Mouse (Mus musculus) frontal cortex, postnatal 25 days (tissue): ENCODE data around the gene Nbl1.
A peak's percentile ranks its signal among the peaks of the same experiment; 100 is the strongest.

ENCODE experiments used
- DNase-seq, 2 experiments: peaks; one replicate each; pipeline ENCODE4 v3.0.0; 2022; ENCODE audit warnings: low spot score in 2 of 2

Gene Nbl1

GRCm38 (mm10) chr4:139100326-139100725 lies 7.5 kb upstream of the Nbl1 start:
- no peak for DNase-seq

- DNase-seq: no peak
Measured at GRCm38 (mm10) chr4:139096201-139096600, 3.4 kb upstream of the Nbl1 start.

DNA sequence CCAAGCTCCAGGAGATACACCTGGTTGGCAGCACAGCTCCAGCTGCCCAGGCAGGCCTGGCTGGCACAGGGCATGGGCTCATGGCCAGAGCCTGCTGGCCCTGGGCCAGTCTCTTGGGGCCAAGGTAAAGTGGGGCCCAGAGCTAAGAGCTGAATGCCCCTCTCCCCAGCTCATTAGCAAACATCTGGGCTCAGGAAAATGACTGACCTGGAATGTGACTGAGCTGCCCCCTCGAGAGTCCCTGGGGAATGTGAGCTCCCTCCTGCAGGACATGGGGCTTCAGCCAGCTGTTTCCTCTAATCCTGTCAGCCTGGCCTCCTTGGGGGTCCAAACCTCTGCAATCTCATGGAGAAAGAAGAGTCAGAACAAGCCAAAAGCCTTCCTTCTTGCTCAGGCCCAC lies 2.6 kb upstream of the Nbl1 start:
- DNase-seq: no peak

- DNase-seq: no peak
Measured at GRCm38 (mm10) chr4:139093196-139093530, 370 bp upstream of the Nbl1 start.

DNA sequence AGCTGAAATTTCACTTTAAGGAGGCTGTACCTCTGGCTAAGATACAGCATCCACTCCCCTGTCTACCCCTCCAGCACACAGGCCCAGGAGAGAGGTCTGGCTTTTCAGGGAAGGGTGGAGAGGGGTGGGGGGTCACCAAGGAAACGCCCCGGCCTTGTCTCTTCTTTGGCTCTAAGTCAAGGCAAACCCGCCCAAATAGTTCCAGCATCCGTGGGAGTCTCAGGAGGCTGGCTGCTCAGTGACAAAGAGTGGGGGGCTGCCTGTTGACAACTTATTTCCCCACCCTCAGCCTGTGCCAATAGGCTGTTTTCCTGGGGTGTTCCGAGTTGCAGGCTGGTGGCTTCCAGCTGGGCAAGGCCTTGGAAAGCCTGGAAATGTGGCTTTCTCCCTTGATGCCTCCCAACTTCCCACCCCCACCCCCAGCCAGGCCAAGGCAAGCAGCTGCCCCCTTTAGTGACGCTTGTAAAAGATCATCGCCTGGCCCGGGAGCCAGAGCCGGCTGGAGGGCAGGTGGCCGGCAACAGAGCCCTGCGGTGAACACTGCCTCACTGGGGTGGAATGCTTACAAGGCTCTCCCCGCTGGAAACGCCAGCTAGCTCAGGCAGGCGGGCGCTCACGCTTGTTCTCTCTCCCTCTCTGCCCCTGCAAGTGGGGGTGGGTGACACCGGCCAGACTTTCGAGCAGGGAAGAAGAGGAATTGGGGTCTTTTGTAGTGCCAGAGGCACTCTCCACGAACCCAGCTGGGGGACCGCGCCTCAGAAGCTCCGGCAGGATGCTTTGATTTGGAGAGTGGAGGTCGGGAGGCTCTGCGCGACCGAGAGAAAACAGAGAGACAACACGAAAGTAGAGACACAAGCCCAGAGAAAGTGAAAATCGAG lies 1.1 kb downstream of the Nbl1 start:
- no peak for DNase-seq

DNA sequence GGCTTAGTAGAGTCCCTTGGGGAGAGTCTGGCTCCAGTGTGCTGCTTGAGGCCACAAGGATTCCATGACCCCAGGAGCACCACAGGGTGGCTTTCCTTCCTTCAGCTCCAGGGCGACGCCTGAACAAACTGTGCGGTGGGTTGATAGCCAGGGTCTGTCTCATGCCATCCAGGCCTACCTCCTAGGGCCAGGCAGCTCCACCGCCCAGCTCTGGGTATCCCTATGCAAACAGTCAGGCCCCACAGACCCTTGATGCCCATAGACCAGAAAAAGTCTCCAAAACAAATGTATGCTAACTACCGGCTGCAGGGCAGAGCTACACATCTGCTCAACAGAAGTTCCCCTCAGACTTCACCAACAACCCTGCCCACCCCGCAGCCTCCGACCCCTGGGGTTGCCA lies 1.7 kb downstream of the Nbl1 start:
- no peak for DNase-seq

GRCm38 (mm10) chr4:139090303-139090940 lies 2.4 kb downstream of the Nbl1 start:
- DNase-seq: no peak

DNA sequence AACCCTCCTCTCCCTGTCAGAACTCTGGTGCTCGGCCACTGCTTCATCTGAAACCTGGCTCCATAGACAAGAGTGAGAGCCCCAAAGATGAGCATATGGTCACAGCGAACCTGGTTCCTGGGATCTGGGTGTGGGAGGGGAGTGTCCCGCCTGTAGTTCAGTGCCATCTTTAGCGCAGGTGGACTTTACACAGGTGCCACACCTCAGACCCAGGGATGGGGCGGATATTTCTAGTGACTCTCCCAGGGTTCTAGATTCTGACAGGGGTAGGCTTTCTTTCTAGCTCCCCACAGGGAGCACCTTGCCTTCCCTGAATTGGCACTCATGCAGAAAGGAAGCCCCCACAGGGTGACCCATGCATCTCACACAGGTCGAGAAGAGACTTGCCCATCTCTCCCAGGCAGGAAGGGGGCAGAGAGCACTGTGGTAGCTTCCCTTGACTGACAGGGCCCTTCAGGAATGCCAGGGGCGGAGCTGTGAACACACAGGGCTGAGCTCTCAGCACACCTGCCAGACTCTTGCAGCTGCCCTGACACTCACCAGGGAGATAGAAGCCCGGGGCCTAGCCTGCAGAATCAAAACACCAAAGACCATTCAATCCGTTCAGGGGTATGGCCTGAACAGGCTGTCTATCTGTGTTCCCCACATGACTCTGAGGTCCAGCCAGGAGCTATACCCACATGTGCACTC lies 3.7 kb downstream of the Nbl1 start:
- no peak for DNase-seq

DNA sequence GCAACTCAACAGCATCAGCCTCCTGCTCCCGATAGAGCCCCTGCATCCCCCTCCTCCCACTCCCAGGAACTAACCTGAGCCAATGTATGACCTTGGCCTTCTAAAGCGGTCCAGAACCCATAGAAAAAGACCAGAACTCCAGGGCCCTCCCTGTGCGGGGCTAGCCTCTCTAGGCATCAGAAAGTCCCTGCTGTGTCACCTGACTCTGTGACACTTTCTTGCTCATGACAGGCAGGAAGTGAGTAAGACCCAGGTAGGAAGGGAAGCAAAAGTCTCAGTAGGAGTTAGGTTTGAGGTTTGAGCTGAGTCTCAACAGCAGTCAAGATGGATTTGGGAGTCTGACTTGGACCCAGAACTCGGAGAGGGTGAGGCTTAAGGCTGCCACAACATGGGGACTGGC lies 5.8 kb downstream of the Nbl1 start:
- DNase-seq: no peak

DNA sequence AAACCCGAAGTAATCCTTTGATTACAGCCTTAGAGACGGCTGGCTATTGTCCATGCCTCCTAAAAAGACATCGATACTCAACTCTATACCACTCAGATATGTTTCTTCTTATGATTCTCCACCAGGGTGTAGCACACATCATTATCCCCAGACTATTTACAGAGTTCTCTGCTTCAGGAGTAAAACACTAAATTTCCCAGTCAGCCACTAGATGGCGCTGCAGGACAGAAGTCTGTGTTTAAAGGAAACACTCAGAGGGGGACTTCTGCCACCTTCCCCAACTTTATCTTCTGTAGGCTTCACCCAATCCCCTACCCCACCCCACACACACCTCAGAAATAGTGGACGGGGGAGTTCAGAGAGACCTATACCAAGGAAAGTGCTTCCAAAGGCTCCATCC lies 6.8 kb downstream of the Nbl1 start:
- DNase-seq: peak; percentile 75 to 84

- DNase-seq: no peak
Measured at GRCm38 (mm10) chr4:139085337-139085736, 7.5 kb downstream of the Nbl1 start.

DNA sequence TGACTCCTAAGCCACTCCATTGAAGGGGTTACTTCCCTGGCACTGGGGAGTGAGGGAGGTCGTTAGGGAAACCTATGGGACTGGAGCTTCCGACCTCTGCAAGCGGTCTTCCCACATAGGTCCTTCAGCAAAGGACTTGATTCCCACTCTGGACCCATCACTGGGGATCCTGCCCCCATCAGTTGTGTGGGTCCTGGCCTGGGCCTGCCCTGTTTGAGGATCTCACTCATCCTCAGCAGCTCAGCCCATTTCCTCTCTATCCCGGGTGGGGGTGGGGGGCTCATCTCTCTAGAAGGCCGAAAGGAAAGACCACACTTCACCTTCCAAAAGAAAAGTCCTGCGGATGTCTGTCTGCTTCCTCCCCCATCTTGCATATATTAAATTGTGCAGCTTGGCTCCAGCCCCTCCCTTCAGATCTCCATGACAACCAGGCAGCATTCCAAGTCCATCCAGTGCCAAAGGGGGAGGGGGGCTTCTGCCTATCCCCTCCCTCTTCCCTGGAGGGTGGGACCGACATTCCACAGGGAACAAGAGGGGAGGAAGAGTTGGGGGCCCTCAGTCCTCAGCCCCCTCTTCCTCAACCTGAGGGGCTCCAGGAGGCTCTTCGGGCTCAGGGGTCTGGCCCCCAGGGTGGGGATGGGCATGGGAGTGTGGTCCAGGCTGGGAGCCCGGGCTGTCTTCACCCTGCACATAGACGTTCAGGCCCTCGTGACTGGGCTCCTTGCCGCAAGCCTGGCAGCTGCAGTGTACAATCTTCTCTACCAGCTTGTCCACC lies 9.8 kb downstream of the Nbl1 start:
- no peak for DNase-seq

DNA sequence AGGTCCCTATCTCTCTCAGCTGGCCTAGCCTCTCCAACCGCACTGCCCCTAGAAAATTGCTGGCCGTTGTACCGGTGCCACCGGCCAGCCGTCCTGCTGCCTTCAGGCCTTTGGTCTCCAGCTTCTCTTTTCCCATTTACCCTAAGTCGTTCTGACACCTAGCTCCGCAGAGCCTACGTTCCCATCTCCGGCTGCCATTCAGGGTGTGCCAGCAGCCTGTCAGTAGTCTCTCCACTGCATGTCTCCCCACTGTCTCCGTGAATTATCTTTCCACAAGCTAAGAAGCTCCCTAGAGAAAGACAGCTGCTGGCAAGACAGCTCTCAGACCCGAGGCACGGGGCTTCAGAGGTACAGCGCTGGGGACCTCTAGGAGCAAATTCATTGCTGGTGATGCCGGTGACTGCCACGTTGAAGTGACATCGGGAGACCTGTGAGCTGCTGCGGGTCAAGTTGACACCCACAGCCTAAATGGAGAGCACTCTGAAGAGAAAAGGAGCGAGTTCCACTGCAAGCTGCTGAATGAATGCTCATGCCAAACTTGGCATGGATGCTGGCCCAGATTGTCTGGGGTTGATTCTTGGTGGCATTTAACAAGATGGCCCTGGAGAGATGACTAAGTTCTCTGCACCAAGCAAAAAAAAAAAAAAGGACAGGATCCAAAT lies 11.4 kb downstream of the Nbl1 start:
- no peak for DNase-seq

DNA sequence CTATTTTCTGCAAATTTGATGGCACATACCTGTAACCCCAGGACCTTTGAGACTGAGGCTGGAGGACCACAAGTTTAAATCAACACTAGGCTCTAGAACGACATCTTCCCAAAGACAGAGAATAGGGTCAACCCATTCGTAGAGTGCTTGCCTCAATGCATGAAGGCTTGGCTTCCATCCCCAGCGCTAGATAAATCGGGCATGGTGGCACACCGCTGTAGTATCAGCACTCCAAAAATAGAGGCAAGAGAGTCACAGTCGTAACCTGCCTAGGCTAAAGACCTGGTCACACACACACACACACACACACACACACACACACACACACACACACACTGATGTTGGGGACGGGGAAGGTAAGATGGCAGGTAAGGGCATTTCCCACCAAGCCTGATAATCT lies 12.5 kb downstream of the Nbl1 start:
- DNase-seq: no peak

DNA sequence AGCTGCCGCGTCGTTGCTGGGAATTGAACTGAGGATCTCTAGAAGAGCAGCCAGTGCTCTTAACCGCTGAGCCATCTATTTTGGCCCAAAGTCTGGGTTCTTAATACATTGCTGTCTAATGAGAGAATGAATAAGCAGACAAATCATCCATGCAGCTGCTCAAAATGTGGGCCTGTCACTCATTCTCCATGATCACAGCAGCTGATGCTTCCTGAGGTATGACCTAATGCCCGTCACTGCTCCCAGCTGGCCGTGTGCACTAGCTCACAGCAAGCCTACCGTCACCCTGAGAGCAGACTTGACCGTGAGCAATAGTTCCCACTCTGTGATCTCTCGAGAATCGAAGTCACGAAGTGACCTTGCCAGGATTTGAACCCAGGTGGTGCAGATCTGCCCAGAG lies 13.4 kb downstream of the Nbl1 start:
- no peak for DNase-seq

- DNase-seq: no peak
Measured at GRCm38 (mm10) chr4:139078726-139079125, 14.1 kb downstream of the Nbl1 start.

- no peak for DNase-seq
Measured at GRCm38 (mm10) chr4:139078313-139078712, 14.5 kb downstream of the Nbl1 start.

GRCm38 (mm10) chr4:139075915-139076314 lies 16.9 kb downstream of the Nbl1 start:
- DNase-seq: no peak

DNA sequence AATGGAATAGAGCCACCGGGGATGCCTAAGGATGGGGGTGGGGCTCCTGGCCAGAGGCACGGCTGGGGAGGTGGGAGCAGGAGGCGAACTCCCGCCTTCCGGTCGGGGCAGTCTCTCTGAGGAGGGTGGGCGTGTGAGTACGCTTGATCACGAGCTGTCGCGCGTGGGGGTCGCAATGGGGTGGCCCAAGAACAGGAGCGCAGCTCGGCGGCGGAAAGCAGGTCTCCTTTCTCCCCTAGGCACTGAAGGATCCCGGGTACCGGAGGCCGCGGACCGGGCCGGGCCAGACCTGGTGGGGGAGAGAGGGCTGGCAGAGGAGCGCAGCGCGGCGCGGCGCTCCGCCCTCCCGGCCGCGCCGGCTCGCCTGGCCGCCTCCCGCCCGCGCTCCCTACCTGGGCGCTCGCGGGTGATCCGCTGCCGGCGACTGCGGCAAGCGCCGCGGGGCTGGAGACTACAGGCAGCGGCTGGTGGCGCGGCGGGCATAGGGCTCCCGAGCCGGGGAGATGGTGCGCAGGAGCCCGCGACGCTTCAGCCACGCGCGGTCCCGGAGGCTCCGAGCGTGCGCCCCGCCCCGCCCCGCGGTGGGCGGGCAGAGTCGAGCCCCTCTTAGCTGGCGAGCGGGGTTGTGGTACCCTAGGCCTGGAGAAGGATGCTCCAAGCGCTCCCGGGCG lies 17.6 kb downstream of the Nbl1 start, which contains the start of gene Htr6:
Htr6 (minus strand) TSS at position 530 of the 671 bp plus-strand sequence.
- DNase-seq: no peak

GRCm38 (mm10) chr4:139074060-139074459 lies 18.7 kb downstream of the Nbl1 start:
- no peak for DNase-seq

GRCm38 (mm10) chr4:139068287-139068686 lies 24.5 kb downstream of the Nbl1 start:
- DNase-seq: no peak
